Mouse (Mus musculus) liver (tissue): Measurements from ENCODE around the gene Ntn5.

Experiments used
- DNase-seq: peaks from one replicate; pipeline ENCODE4 v3.0.0-alpha.2; 2020; ENCODE audit warnings: mixed read lengths

Gene Ntn5

GRCm38 (mm10) chr7:45730727-45731431, 47.1 kb downstream of the Ntn5 start:
- peak; percentile 73 for DNase-seq

GRCm38 (mm10) chr7:45733477-45733876, 49.7 kb downstream of the Ntn5 start:
- no peak for DNase-seq

GRCm38 (mm10) chr7:45739162-45739763, 55.4 kb downstream of the Ntn5 start:
- peak; percentile 80 for DNase-seq

GRCm38 (mm10) chr7:45739820-45740219, 56.0 kb downstream of the Ntn5 start:
- no peak for DNase-seq

GRCm38 (mm10) chr7:45741308-45741707, 57.5 kb downstream of the Ntn5 start:
- no peak for DNase-seq

GRCm38 (mm10) chr7:45741777-45742176, 58.0 kb downstream of the Ntn5 start:
- DNase-seq = no peak

GRCm38 (mm10) chr7:45742338-45742737, 58.5 kb downstream of the Ntn5 start:
- no peak for DNase-seq
